Mouse (Mus musculus): ENCODE results near the gene Mt4.

Mt4 gene

DNA sequence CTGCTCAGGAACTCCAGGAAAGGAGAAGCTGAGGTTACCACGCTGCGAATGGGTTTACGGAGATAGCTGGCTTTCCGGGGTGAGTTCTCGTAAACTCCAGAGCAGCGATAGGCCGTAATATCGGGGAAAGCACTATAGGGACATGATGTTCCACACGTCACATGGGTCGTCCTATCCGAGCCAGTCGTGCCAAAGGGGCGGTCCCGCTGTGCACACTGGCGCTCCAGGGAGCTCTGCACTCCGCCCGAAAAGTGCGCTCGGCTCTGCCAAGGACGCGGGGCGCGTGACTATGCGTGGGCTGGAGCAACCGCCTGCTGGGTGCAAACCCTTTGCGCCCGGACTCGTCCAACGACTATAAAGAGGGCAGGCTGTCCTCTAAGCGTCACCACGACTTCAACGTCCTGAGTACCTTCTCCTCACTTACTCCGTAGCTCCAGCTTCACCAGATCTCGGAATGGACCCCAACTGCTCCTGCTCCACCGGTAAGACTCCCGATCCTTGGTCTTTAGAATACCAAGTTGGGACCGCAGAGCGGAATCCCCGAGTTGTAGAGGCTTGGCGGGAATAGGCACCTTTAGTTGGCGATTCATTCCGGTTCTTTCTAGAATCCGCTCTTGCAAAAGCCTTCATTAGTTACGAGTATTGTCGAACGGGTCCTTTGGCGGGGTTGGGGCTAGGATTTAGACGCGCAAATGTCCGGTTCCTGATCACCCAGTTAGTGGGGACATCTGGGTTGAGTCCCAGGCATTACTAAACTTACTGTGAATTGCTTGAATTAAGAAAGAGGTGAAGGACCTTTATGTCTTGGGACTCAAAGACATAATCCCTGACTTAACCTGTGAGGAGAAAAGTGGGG, 42.1 kb downstream of the Mt4 start, which contains the start of gene Mt1:
Mt1 (plus strand) TSS at position 226 of the 856 bp plus-strand sequence.
- DNase-seq (ENCODE audit: low spot score in 2 of 2), result peak; percentile 79 to 94

DNA sequence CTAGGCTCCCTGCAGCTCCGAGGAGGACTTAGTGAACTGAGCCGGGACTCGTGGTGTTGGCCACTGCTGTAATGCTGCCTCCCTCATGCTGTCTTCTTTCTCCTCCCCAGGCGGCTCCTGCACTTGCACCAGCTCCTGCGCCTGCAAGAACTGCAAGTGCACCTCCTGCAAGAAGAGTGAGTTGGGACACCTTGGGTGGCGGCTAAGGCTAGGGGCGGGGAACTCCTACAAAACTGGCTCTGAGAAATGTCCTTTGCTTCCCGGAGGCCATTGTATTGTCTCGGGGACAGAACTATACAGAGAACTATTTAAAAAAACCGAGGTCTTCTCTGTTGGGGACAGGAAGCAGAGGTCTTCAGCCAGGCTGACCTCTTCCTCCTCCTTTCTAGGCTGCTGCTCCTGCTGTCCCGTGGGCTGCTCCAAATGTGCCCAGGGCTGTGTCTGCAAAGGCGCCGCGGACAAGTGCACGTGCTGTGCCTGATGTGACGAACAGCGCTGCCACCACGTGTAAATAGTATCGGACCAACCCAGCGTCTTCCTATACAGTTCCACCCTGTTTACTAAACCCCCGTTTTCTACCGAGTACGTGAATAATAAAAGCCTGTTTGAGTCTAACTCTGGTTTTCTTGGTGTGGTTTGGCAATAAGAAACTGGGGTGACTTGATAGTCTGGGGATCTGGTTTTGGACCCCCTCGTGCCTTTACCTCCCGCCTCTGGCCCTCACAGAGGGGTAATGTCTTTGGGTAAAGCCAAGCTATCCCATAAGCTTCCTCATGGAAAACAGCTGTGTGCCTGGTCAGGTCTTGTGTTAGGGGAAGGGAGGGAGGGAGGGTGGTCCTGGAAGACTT, 42.9 kb downstream of the Mt4 start:
- DNase-seq (ENCODE audit: low spot score in 2 of 2), result no peak

DNA sequence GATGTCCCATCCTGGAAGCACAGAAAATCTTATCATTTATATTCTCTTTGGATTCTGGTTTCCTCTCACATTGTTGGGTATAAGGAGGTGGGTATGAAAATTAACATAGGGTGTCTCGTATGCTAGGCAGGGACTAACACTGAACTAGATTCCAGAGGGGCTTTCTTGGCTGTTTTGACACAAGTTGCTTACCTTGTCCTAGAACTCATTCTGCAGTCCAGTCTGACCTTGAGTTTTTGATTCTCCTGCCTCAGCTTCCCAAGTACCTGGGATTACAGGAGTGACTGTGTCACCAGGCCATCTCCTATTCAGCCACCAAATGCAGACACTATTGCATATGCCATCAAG, 43.5 kb downstream of the Mt4 start:
- no peak for DNase-seq (ENCODE audit: low spot score in 2 of 2)

DNA sequence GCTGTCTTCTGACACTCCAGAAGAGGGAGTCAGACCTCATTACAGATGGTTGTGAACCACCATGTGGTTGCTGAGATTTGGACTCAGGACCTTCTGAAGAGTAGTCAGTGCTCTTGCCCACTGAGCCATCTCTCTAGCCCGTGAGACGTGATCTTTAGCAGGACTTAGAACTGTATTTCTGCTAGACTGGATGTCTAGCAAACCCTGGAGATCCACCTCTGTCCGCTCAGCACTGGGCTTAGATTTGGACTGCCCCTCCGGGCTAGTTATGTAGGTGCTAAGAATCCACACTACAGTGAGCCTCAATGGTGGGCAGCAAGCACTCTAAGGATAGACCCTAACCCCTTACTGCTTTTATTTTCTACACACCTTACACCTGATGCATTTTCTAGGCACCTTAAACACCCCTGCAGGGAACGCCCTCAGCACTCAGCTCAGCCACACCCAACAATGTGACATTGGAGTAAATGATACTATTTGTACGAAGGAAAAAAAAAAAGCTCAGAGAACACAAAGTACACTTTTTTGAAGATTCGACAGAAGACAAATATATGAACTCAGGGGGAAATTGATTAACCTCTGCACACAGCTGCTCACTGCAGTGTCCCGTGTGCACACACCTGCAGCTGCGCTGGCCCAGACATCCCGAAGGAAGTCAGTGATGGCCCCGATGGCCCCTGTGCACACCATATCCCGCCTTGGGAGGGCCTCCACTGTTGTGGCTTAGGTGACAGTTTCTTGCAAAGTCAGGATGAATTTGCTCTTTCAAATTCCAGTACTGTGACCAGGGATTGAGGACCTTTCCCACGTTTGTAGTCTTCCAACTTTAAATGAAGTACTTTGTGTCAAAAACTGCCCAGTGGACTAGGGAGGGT, 45.3 kb downstream of the Mt4 start:
- DNase-seq (ENCODE audit: low spot score in 2 of 2), result no peak

DNA sequence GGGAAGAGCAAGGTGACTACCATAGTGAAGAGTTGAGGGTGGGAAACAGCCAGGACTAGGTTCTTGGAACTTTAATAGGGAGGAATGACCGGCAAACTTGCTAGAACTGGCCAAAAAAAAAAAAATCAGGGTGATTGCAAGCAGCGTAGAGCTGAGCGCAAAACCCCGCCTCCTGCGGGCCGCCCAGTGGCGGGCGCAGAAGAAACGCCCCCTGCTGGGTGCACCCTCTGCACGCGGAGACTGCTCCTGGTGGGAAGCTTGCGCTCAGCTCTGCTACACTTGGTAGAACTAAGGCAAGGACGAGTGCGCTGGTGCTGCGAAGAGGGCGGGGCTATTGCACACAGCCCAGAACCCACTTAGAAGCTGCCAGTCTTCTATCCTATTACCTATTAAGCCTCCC, 46.1 kb downstream of the Mt4 start:
- peak; percentile 50 to 76 for DNase-seq (ENCODE audit: low spot score in 2 of 2)

DNA sequence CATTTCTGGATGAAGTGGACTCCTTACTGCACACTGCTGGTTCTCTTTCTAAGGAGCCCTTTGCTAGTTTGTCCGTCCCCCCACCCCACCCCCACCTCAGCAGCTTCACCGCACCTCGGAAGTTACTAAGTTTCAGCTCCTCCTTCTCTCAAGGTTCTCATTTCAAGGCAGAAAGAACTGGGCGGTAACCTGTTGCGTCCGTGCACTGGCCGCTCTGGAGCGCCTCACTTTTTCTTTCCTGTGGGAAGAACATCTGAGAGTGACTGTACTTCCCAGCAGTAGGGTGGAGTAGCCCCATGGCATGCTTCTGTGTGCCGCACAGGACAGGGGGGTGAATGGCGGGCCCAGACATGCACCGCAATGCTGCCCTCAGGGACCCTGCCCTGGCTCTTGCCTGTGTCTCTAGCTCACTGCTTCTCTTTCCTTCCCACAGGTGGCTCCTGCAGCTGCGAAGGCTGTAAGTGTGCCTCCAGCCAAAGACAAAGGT, 47.4 kb downstream of the Mt4 start:
- no peak for DNase-seq (ENCODE audit: low spot score in 2 of 2)

DNA sequence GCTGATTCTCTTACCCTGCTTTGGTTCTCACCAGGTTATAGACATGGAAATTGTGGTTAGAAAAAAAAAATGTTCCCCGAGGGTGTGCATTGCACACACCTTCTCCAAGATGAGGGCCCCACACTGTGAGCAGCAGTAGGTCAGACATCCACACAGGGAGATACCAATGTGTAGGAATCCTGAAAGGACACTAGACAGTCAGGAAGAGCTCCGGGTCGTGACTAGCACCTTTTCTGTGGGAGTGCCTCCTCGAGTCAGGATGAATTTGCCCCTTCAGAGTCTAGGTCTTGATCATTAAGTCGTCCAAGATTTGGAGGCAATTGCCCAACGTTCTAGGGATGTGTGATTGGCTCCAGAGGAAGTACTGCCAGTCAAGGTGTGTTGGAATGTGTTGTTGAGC, 48.8 kb downstream of the Mt4 start:
- DNase-seq (ENCODE audit: low spot score in 2 of 2), result no peak

DNA sequence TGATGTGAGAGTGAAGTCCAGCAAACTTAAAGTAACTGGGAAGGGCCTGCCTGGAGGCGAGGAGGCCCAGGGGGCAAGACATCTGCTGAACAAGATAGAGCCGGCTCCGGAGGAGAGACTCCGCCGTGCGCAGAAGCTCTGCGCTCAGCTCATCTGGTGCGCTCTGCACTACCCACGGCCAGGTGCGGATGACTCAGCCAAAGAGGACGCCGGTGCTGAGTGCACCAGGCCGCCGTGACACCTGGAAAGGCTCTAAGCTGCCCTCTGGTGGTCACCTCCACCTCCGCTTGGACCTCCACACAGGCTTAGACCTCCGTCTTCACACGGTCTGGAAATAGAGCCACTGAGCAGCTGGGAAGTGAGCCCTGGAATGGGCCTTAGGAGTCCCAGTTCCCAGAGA, 49.5 kb downstream of the Mt4 start:
- peak; percentile 81 to 82 for DNase-seq (ENCODE audit: low spot score in 2 of 2)

DNA sequence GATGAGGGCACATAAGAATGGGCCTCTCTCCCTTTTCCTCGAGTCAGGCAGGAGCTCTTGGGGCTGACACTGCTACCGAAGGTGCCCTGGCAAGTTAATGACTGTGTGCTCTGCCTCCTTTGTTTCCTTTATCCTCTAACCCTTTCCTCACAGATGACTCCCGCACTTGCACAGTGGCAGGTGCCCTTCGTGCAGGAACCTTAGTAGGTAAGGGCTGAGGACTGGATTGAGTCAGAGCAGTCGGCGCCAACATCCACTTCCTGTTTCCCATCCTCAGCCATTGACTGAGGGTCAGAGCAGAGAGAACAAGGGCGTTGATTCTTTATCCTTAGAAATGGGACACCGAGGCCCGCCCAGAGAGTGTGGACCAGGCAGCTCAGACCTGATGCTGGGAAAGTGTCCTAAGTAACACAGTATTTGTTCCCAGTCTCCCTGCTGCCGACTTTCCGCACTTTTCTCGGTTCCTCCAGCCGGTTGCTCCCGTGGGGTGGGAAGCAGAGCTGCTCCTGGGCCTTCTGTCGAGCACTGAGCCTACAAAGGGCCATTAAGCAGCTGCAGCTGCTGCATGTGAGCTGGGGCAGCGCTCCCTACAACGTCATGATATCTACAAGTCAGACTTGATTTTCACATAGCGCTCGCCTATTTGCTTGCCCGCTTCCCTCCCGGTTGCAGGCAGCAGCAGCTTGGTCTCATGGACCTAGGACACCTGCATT, 50.4 kb downstream of the Mt4 start:
- DNase-seq (ENCODE audit: low spot score in 2 of 2), result no peak
